Comparison of ENCODE assay signal across 8 mouse cellular contexts in the genomic region with DNA sequence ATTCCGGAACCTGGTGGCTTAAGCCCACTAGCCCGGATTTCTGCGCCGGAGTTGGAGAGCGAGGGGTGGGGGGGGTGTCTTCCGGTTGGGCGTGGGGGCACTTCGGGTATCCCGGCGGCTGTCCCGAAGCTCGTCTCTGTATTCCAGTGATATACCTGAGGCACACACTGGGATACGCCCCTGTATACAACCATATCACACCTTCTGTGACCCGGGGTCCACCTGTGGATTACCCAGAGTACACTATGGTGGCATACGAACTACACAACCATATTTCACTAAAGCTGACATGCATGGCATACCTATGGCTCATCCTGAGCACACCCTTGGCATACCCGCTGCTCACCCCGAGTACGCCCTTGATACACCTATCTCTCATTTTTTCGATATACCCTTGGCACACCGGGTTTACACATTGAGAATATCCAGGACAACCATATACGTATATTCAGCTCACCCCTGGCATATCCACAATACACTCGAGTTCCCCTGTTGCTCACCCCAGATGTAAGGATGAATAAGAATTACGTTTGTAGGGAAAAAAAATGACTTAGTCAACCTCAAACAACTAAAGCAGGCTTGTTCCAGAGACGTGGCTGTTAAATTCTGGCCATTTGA. TPM values are rescaled to one million over a fixed set of nuclear protein-coding genes. Genes with fewer than 3 reads are reported as not detected.
DNase-seq lines count a peak whose midpoint lies in the region; ATAC-seq and TF ChIP-seq lines count a peak whose summit lies in the region.

No protein-coding gene starts in this region.

- peak overlapping the region; percentile 73 for H3K4me2 ChIP-seq in limb, embryonic 13.5 days (replicated peaks)

- no peak for DNase-seq in testis, postnatal 14 days (ENCODE audit: low spot score)
- DNase-seq in natural killer cell, adult 2 months (ENCODE audit: low spot score in 2 of 2) = no peak
- no peak for DNase-seq in gastrocnemius, adult 18-20 months (ENCODE audit: low spot score)
- DNase-seq in ovary, adult 18-20 months (ENCODE audit: low spot score) = no peak

- H3K27me3 ChIP-seq in erythroblast, embryonic 14.5 days (ENCODE audit: control insufficient read depth) = 0 out of 2 replicates have a peak, but pooled peaks cover 2% of the 10 kb centered on the region
- no peaks in the 10 kb centered on the region for H3K27me3 ChIP-seq in testis, adult 2 months (ENCODE audit: control insufficient read depth, insufficient read depth, low read length)
- no peaks in the 10 kb centered on the region for H3K27me3 ChIP-seq in limb, embryonic 13.5 days

- no peak for TF ChIP-seq POLR2A in testis, adult 2 months (IDR thresholded peaks at IDR 0.05; ENCODE audit: control insufficient read depth, low read depth, low read length)

- H3K9me3 ChIP-seq in erythroblast, embryonic 14.5 days (ENCODE audit: control insufficient read depth, low read length) = no peaks in the 10 kb centered on the region
- no peaks in the 10 kb centered on the region for H3K9me3 ChIP-seq in limb, embryonic 13.5 days

- peak overlapping the region; percentile 85 for H3K4me3 ChIP-seq in erythroblast, embryonic 14.5 days (replicated peaks)
- H3K4me3 ChIP-seq in testis, adult 2 months (ENCODE audit: control insufficient read depth, low read depth, low read length) = peak overlapping the region; percentile 95
- peak overlapping the region; percentile 59 for H3K4me3 ChIP-seq in limb, embryonic 13.5 days

- no peak for TF ChIP-seq CTCF in testis, adult 2 months (IDR thresholded peaks at IDR 0.05; ENCODE audit: control insufficient read depth, insufficient read depth, insufficient replicate concordance, low read depth, low read length)

- peak overlapping the region; percentile 91 for H3K9ac ChIP-seq in limb, embryonic 13.5 days

- 17% methylated on average over 24 of the region's 24 CpGs for WGBS in limb, embryonic 13.5 days

- no peak; the same call in 1 of the 2 replicates for ATAC-seq in erythroblast, adult 5-6 weeks (replicated peaks; ENCODE audit: low FRiP score, poor library complexity, severe bottlenecking)
- ATAC-seq in limb, embryonic 13.5 days (ENCODE audit: low FRiP score, low read depth) = peak; percentile 13

- peaks cover 49% of the 10 kb centered on the region for H3K4me1 ChIP-seq in erythroblast, embryonic 14.5 days (ENCODE audit: control insufficient read depth)
- peaks cover 8% of the 10 kb centered on the region for H3K4me1 ChIP-seq in testis, adult 2 months (ENCODE audit: control insufficient read depth, insufficient read depth, low read length)
- H3K4me1 ChIP-seq in limb, embryonic 13.5 days = peaks cover 31% of the 10 kb centered on the region

- peak overlapping the region; percentile 98 for H3K27ac ChIP-seq in testis, adult 2 months (ENCODE audit: control insufficient read depth, insufficient read depth, low read depth, low read length)
- H3K27ac ChIP-seq in limb, embryonic 13.5 days = peak overlapping the region; percentile 99

- peaks cover 43% of the 10 kb centered on the region for H3K36me3 ChIP-seq in erythroblast, embryonic 14.5 days (ENCODE audit: control insufficient read depth)
- H3K36me3 ChIP-seq in testis, adult 2 months (ENCODE audit: control insufficient read depth, insufficient read depth, low read length) = no peaks in the 10 kb centered on the region
- H3K36me3 ChIP-seq in limb, embryonic 13.5 days = peaks cover 26% of the 10 kb centered on the region

RNA-seq across cellular contexts. Expression of gene Tmem80, which starts 0.9 kb away (rescaled TPM):
- 4.6 TPM in 2 replicates for polyA plus RNA-seq in erythroblast, embryonic 14.5 days (2012)
- 6.5 and 8.4 TPM in 2 replicates for total RNA-seq in erythroblast, adult 5-6 weeks (2015; ENCODE audit: low replicate concordance)
- total RNA-seq in erythroblast, adult 5-6 weeks (2017; ENCODE audit: low replicate concordance) = 10.5 and 12.9 TPM in 2 replicates
- polyA plus RNA-seq in testis, adult 2 months (2012; rRNA removed) = 42.3 and 44.2 TPM in 2 replicates
- polyA plus RNA-seq in limb, embryonic 13.5 days (2015; fragmentation: Nextera tagmentation; extraction: Ambion mirVana) = 45.0 and 48.7 TPM in 2 replicates
- 10 to 100 TPM; 13.7 to 13.9 TPM for total RNA-seq in gastrocnemius, adult 18-20 months (2021)

RNA-seq across cellular contexts. Expression of gene Deaf1, which starts 1.0 kb away (rescaled TPM):
- 7.6 and 8.1 TPM in 2 replicates for polyA plus RNA-seq in erythroblast, embryonic 14.5 days (2012)
- total RNA-seq in erythroblast, adult 5-6 weeks (2015; ENCODE audit: low replicate concordance) = 9.4 and 18.3 TPM in 2 replicates
- total RNA-seq in erythroblast, adult 5-6 weeks (2017; ENCODE audit: low replicate concordance) = 14.1 and 16.0 TPM in 2 replicates
- 8.3 and 9.1 TPM in 2 replicates for polyA plus RNA-seq in testis, adult 2 months (2012; rRNA removed)
- 77.5 and 79.9 TPM in 2 replicates for polyA plus RNA-seq in limb, embryonic 13.5 days (2015; fragmentation: Nextera tagmentation; extraction: Ambion mirVana)
- total RNA-seq in gastrocnemius, adult 18-20 months (2021) = 10 to 100 TPM in 1 of 2 experiments, 1 to 10 TPM in 1; 8.9 to 13.2 TPM

RNA-seq across cellular contexts. Expression of gene Eps8l2, which starts 10.2 kb away (rescaled TPM):
- 0.05 and 0.09 TPM in 2 replicates for polyA plus RNA-seq in erythroblast, embryonic 14.5 days (2012)
- not detected in 2 replicates for total RNA-seq in erythroblast, adult 5-6 weeks (2015; ENCODE audit: low replicate concordance)
- not detected in 2 replicates for total RNA-seq in erythroblast, adult 5-6 weeks (2017; ENCODE audit: low replicate concordance)
- 4.7 and 5.3 TPM in 2 replicates for polyA plus RNA-seq in testis, adult 2 months (2012; rRNA removed)
- polyA plus RNA-seq in limb, embryonic 13.5 days (2015; fragmentation: Nextera tagmentation; extraction: Ambion mirVana) = 7.4 and 10.3 TPM in 2 replicates
- total RNA-seq in gastrocnemius, adult 18-20 months (2021) = 1 to 10 TPM; 1.1 to 2.3 TPM

RNA-seq across cellular contexts. Expression of gene Drd4, which starts 36.7 kb away (rescaled TPM):
- polyA plus RNA-seq in erythroblast, embryonic 14.5 days (2012) = not detected in 2 replicates
- total RNA-seq in erythroblast, adult 5-6 weeks (2015; ENCODE audit: low replicate concordance) = not detected in 2 replicates
- not detected in 2 replicates for total RNA-seq in erythroblast, adult 5-6 weeks (2017; ENCODE audit: low replicate concordance)
- 11.5 and 13.0 TPM in 2 replicates for polyA plus RNA-seq in testis, adult 2 months (2012; rRNA removed)
- polyA plus RNA-seq in limb, embryonic 13.5 days (2015; fragmentation: Nextera tagmentation; extraction: Ambion mirVana) = 1.6 and 2.3 TPM in 2 replicates
- not detected for total RNA-seq in gastrocnemius, adult 18-20 months (2021)

RNA-seq across cellular contexts. Expression of gene Sct, which starts 49.5 kb away (rescaled TPM):
- not detected in 2 replicates for polyA plus RNA-seq in erythroblast, embryonic 14.5 days (2012)
- not detected in 2 replicates for total RNA-seq in erythroblast, adult 5-6 weeks (2015; ENCODE audit: low replicate concordance)
- not detected in 2 replicates for total RNA-seq in erythroblast, adult 5-6 weeks (2017; ENCODE audit: low replicate concordance)
- 6.4 and 8.6 TPM in 2 replicates for polyA plus RNA-seq in testis, adult 2 months (2012; rRNA removed)
- polyA plus RNA-seq in limb, embryonic 13.5 days (2015; fragmentation: Nextera tagmentation; extraction: Ambion mirVana) = 12.1 and 12.8 TPM in 2 replicates
- not detected for total RNA-seq in gastrocnemius, adult 18-20 months (2021)
